Mouse (Mus musculus) midbrain, embryonic 12.5 days (tissue): ENCODE data around the gene Stard3. TPM values are rescaled to one million over a fixed set of nuclear protein-coding genes. Genes with fewer than 3 reads are reported as not detected.

Source experiments
- ATAC-seq: fragments of 200-750 bp; cut with Nextera tagmentation; 2 replicates; pipeline ENCODE4 v1.8.0; 2017; ENCODE audit warnings: low read depth, moderate TSS enrichment, moderate library complexity; ENCODE audit not compliant: low FRiP score
- H3K27ac ChIP-seq: fragments of 300-500 bp; sonication (generic); replicated peaks from 2 replicates; pipeline ENCODE4 v1.5.1; 2016; ENCODE audit warnings: mild to moderate bottlenecking
- H3K27me3 ChIP-seq: fragments of 300-500 bp; sonication (generic); 2 replicates; pipeline ENCODE4 v1.6.1; 2016; ENCODE audit warnings: mild to moderate bottlenecking
- H3K36me3 ChIP-seq: fragments of 300-500 bp; sonication (generic); 2 replicates; pipeline ENCODE4 v1.6.1; 2016
- H3K4me1 ChIP-seq: fragments of 300-500 bp; sonication (generic); 2 replicates; pipeline ENCODE4 v1.6.1; 2016
- H3K4me2 ChIP-seq: fragments of 300-500 bp; sonication (generic); replicated peaks from 2 replicates; pipeline ENCODE4 v1.6.1; 2016; ENCODE audit warnings: mild to moderate bottlenecking, moderate library complexity
- H3K4me3 ChIP-seq: fragments of 300-500 bp; sonication (generic); 2 replicates; pipeline ENCODE4 v1.5.1; 2016; ENCODE audit warnings: mild to moderate bottlenecking
- H3K9ac ChIP-seq: fragments of 300-500 bp; sonication (generic); replicated peaks from 2 replicates; pipeline ENCODE4 v1.6.1; 2016; ENCODE audit warnings: mild to moderate bottlenecking, moderate library complexity
- H3K9me3 ChIP-seq: fragments of 300-500 bp; sonication (generic); 2 replicates; pipeline ENCODE4 v1.6.1; 2016; ENCODE audit warnings: mild to moderate bottlenecking
- WGBS: fragments of 180-500 bp; shearing (Covaris S2); methylation state at CpG from one replicate; pipeline ENCODE4 v1.1.7; 2016; 5-methylcytosine and 5-hydroxymethylcytosine counted together
- polyA plus RNA-seq: library from polyadenylated mRNA; unstranded; fragments of >200 nt; fragmentation: Nextera tagmentation; extraction: Ambion mirVana; gene quantifications from 2 replicates; pipeline ENCODE4 v1.2.1, GENCODE M21; 2016

Gene Stard3
- polyA plus RNA-seq, 1 experiment from 2014 or later, result 52.0 TPM

GRCm38 (mm10) chr11:98418273-98418672, 60.1 kb downstream of the Stard3 start:
- peaks cover 11% of the 10 kb centered on the region for H3K4me1 ChIP-seq
- no peaks in the 10 kb centered on the region for H3K9me3 ChIP-seq
- WGBS, result 73% methylated on average over 6 of the region's 6 CpGs
- no peaks in the 10 kb centered on the region for H3K36me3 ChIP-seq
- no peak overlapping the region for H3K27ac ChIP-seq
- peaks cover 12% of the 10 kb centered on the region for H3K27me3 ChIP-seq
- H3K4me2 ChIP-seq, result no peak overlapping the region
- ATAC-seq, result no peak
- H3K4me3 ChIP-seq, result no peak overlapping the region
- no peak overlapping the region for H3K9ac ChIP-seq

GRCm38 (mm10) chr11:98418939-98419547, 60.9 kb downstream of the Stard3 start:
- H3K27me3 ChIP-seq, result peaks cover 6% of the 10 kb centered on the region
- no peaks in the 10 kb centered on the region for H3K9me3 ChIP-seq
- no peak overlapping the region for H3K4me3 ChIP-seq
- no peak for ATAC-seq
- peaks cover 3% of the 10 kb centered on the region; the same call in 1 of the 2 replicates for H3K4me1 ChIP-seq
- WGBS, result 83% methylated on average over 10 of the region's 10 CpGs
- H3K9ac ChIP-seq, result no peak overlapping the region
- H3K27ac ChIP-seq, result no peak overlapping the region
- no peaks in the 10 kb centered on the region for H3K36me3 ChIP-seq
- no peak overlapping the region for H3K4me2 ChIP-seq

GRCm38 (mm10) chr11:98426592-98426991, 68.4 kb downstream of the Stard3 start:
- ATAC-seq, result no peak
- Histone ChIP-seq H3K4me3 (no peak overlapping the region), H3K36me3 (peaks cover 8% of the 10 kb centered on the region; the same call in 1 of the 2 replicates), H3K9me3 (no peaks in the 10 kb centered on the region), H3K27ac (no peak overlapping the region), H3K4me2 (no peak overlapping the region), H3K4me1 (no peaks in the 10 kb centered on the region), H3K9ac (no peak overlapping the region), H3K27me3 (no peaks in the 10 kb centered on the region)
- 90% methylated on average over 7 of the region's 7 CpGs for WGBS

GRCm38 (mm10) chr11:98428436-98428835, 70.3 kb downstream of the Stard3 start:
- Histone ChIP-seq H3K27me3 (no peaks in the 10 kb centered on the region), H3K36me3 (peaks cover 14% of the 10 kb centered on the region; the same call in 1 of the 2 replicates), H3K9ac (no peak overlapping the region), H3K27ac (no peak overlapping the region), H3K9me3 (no peaks in the 10 kb centered on the region), H3K4me1 (no peaks in the 10 kb centered on the region), H3K4me2 (no peak overlapping the region), H3K4me3 (no peak overlapping the region)
- 87% methylated on average over 5 of the region's 5 CpGs for WGBS
- ATAC-seq, result no peak

Other genes starting within 250 kb of the Stard3 start
- 35.2 and 36.4 TPM in 2 replicates for gene Fbxl20, start 208.0 kb upstream of the Stard3 start, polyA plus RNA-seq
- gene Med1, start 165.1 kb upstream of the Stard3 start, polyA plus RNA-seq, result 80.9 and 84.7 TPM in 2 replicates
- 14.1 and 16.7 TPM in 2 replicates for gene Cdk12, start 155.3 kb upstream of the Stard3 start, polyA plus RNA-seq
- 1.3 and 2.3 TPM in 2 replicates for gene Neurod2, start 28.7 kb upstream of the Stard3 start, polyA plus RNA-seq
- 1.2 and 1.4 TPM in 2 replicates for gene Ppp1r1b, start 10.0 kb upstream of the Stard3 start, polyA plus RNA-seq
- gene Tcap, start 25.4 kb downstream of the Stard3 start, polyA plus RNA-seq, result 0.19 and 0.33 TPM in 2 replicates
- gene Pnmt, start 28.1 kb downstream of the Stard3 start, polyA plus RNA-seq, result 0.15 TPM in 1 of 2 replicates, not detected in the other
- 9.0 and 9.3 TPM in 2 replicates for gene Pgap3, start 42.1 kb downstream of the Stard3 start, polyA plus RNA-seq
- gene Erbb2, start 54.1 kb downstream of the Stard3 start, polyA plus RNA-seq, result 14.9 and 17.4 TPM in 2 replicates
- 158 and 163 TPM in 2 replicates for gene Mien1, start 80.6 kb downstream of the Stard3 start, polyA plus RNA-seq
- 0.43 and 0.75 TPM in 2 replicates for gene Grb7, start 88.0 kb downstream of the Stard3 start, polyA plus RNA-seq
- gene Ikzf3, start 187.7 kb downstream of the Stard3 start, polyA plus RNA-seq, result 0.27 TPM in 1 of 2 replicates, not detected in the other
- 0.37 TPM in 1 of 2 replicates, not detected in the other for gene Zpbp2, start 192.7 kb downstream of the Stard3 start, polyA plus RNA-seq
- 67.1 and 73.1 TPM in 2 replicates for gene Ormdl3, start 229.0 kb downstream of the Stard3 start, polyA plus RNA-seq
- not detected in 2 replicates for gene Lrrc3c, start 239.9 kb downstream of the Stard3 start, polyA plus RNA-seq